Mouse (Mus musculus) telencephalon, adult 2 months (tissue): ENCODE measurements around the gene 1700010I14Rik.

ENCODE experiments used
- DNase-seq: peaks from one replicate; pipeline ENCODE4 v3.0.0-alpha.2; 2011; ENCODE audit warnings: low read depth, low spot score

The 1700010I14Rik gene

DNA sequence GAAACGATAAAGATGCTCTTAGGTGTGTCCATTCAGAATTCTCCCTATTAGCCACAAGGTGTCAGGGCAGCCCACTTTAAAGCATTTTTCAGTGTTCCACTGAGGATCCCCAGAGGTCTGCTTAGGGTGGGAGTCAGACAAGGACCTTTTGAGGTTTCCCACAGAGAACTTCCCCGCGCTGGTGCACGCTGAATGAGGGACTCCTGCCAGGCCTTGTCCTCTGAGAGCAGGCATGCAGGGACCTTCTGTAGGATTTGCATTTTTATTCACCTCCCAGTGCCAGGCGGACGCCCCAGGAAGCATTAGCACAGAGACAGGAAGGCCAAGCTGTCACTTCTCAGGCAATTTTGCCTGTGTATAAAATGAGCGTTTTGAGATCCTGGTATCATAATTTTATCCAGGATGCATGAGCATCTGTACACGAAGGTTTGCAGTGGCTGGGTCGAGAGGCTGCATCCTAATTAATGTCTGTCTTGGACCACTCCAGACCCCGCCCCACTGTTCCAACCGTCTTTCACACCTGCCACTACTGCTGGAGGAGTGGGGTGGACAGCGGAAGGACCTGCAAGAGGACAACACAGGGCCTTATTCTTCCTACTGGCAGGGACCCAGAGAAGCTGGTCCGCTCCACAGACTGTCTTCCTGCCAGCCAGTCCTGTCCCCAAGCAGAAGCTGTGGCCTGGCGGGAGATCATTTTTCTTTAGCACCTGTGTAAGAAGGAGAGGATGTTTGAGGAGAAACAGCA lies 35.2 kb downstream of the 1700010I14Rik start:
- DNase-seq: no peak

DNA sequence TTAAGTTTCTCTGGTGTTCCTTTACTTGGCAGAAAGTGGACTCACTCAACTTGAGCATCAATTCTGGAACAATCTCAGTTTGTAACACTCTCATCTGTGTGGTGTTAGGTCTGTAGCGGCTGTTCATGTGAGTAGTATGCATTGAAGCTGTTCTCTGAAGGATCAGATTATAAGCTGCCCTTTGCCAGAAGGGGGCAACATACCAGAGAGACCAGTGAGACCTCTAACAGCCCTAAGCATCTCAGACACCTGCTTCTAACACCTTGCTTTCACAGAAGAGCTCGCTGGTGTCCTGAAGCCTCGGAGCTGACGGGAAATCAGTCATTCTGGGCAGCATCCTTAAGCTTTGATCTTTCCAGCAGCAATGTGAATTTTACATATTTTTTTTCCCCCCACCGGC lies 42.0 kb downstream of the 1700010I14Rik start:
- no peak for DNase-seq

DNA sequence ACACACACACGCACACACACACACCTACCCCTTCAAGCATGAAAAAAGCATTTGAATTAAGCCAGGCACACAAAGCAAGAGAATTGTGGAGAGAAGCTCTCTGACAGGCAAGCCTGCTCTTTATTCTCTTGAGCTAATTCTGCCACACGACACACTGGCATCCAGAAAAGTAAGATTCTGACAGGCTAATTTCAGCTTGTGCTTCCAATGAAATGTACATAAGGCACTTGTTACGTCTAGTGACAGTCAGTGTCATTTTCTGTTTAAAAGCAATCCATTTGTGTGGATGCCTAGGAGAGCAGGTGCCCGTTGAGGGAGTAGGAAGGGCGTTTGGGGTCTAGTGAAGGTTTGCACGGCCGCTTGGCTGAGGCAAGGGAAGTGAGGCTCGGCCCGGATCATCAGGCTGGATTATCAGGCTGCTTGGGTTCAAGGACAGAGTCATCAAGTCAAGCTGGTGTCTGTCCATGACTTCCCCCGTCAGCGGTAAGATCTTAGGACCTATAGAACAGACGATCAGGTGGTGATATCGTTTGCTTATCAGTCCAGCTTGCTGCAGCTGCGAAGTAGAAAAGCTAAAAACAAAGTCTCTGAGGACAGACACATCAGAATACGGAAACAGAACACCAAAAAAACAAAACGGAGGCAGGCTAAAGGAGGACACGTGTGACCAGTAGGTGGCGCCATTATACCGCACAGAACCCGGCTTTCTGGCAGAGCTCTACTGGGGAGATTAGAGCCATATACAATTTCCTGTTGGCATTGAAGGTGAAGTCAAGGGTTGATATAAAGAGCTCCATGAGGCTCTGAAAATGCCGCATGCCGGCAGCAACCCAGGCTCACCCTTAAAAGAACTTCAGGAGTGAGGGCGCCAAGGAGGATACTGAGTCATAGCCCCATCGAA lies 43.4 kb downstream of the 1700010I14Rik start:
- DNase-seq: peak; percentile 74

DNA sequence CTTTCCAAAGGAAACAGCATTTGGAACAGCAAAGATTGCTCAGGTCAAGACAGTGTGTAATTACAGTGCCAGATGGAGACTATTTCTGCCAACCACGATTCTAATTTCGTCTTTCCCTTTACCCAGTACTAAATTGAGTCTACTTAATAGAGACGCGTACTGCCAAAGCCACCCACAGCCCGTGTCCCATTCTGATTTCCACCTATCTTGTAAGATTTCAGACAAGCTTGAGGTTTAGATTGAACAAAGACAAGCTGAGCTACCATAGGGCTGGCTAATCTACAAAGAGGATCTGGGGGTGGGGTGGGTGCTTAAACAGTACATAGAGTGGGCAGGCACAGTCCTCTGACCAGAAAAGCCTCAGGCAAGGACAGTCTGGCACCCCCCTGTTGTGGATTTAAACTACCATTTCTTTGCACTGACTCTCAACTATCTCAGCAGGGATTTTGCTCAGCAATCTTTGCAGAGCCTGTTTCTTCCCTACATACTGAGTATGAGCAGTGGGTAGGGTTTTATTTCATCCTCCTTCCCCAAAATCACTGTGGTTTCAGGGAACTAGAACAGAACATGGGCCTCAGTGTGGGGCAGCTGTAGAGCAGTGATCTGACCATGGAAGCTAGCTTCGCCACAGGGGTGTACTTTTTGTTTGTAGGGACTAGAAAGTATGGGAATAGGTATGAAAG lies 44.4 kb downstream of the 1700010I14Rik start:
- DNase-seq: peak; percentile 72

DNA sequence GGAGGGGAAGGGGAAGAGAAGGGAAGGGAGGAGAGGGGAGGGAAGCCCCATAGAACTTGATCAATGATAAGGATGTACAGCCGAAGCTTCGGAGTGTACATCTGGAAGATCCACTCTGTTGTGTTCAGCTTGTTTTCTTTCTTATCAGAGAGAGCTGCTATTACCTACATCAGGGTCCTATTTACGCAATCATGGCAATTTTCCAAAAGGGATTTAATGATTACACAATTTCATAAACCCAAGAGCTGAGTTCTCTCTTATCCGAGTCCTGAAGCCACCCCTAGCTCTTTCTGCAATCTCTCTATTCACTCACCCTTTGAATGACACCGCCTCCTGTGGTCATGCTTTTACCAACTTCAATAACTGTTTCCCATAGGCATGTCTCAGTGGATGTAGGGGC lies 45.4 kb downstream of the 1700010I14Rik start:
- DNase-seq: no peak

DNA sequence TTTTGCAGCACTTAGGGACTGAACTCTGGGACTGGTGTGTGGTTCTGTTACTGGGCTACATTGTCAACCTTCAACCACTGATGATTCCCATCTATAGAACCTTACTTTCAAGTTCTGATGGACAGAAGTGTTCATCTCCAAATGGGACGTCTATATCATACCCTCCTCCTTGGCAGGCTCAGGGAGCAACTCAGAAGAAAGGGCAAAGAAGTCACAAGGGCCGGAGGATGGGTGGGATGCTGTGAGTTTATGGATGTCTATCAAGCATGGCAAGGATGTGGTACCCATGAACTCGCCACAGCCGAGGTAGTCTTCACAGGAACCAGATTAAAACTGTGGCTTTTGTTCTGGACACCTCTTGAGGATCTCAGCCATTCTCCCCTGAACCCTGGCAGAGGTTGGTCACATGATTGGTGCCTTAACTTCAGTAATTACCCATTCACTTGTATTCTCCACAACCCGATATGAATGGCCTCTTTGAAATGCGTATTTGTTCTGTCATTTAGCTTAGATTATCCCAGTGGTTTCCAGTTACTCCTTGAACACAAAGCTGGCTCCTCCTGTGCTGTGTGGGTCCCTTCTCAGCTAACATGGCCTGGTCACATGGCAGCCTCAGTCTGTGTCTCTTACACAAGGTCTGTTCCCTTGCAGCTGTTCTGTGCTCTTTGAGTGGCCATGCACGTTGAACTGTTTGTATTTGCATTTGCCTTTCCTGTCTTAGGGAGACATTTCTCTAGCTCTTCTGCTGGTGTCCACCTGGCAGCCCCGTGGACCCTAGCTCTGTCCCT lies 47.6 kb downstream of the 1700010I14Rik start:
- no peak for DNase-seq

DNA sequence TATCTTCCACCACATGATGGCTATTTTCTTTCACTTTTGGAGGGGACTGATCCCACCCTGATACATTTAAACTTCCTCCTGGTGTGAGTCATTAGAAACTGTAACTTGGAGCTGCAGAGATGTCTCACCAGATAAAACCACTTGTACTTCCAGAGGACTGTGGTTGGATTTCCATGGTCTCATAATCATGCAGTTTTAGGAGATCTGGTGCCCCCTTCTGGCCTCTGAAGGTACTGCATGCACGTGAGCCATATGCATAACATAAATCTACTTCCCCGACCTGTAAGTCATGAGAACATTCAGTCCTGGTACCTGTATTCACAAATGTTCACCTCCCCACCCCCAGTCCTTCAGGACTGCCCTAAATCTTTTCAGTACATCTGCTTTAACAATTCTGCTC lies 54.6 kb downstream of the 1700010I14Rik start:
- no peak for DNase-seq

DNA sequence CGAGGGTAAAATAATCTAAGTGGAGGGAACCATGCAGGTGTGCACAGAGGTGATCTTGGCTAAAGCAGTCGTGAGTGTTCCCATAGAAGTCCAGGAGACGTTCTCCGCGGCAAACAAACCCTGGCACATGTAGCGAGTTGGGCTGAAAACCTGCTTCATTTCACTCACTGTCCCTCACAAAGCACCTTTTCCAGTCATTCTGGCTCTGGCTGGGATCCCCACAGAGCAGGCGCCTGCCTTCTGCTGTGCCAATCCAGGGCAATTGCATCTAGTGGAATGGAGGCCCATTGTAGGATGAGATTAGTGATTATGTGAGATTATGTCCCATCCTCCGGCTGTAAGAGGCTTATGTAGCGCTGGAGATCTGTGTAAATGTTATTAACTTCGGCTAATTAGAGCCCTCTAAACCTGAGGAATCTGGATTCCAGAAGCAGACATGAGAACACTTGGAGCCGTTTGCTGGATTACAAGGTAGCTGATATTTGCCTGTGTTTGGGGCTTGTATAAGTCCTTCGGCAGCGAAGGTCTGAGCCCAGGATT lies 64.4 kb downstream of the 1700010I14Rik start:
- no peak for DNase-seq

DNA sequence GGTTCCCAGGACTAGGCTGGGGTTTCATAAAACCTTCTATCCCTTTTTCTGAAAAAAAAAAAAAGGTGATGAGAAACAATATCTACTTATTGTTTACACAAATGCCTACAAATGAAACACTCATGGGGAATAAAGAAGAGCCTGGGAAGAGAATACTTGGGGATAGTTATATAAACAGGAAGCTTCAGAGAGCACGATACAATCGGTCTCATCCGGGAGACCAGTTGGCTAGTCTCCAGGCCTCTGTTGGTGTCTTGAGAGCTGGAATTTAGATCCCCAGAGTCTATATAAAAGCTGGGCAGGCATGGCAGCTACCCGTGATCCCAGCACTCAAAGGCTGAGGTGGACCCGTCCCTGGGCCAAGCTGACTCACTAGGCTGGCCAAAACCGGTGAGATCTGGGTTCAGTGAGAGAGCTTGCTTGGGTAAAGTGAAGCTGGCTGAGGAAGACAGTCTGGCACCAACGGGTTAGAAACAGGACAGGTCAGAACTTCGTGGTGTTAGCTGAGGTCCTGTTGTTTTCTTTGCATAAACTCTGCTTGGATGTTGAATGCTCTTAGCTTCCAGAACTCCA lies 71.3 kb downstream of the 1700010I14Rik start:
- DNase-seq: no peak
